Comparison of ENCODE assay signal across 28 mouse cellular contexts in genomic region chr5:37320174-37320573, GRCm38 (mm10). TPM values are rescaled to one million over a fixed set of nuclear protein-coding genes. Genes with fewer than 3 reads are reported as not detected.
DNase-seq lines count a peak whose midpoint lies in the region; ATAC-seq and TF ChIP-seq lines count a peak whose summit lies in the region.
"Had no signal": no experiment of that assay in that cellular context is flagged by ENCODE, and none has a peak within 500 bp of the region (broad histone marks: within the 10 kb centered on the region; RNA-seq: fewer than 3 reads in every experiment).

No protein-coding gene starts in this region.

- no peaks in the 10 kb centered on the region for H3K27me3 ChIP-seq in lung, embryonic 14.5 days (ENCODE audit: insufficient read depth, low read length)
- H3K27me3 ChIP-seq: hindbrain, embryonic 13.5 days; limb, embryonic 15.5 days; lung, embryonic 15.5 days; midbrain, embryonic 15.5 days; neural tube, embryonic 13.5 days had no signal

- no peak overlapping the region for H3K4me3 ChIP-seq in lung, embryonic 14.5 days (ENCODE audit: low read depth, low read length)
- H3K4me3 ChIP-seq: embryonic facial prominence, embryonic 10.5 days; heart, adult 2 months; hindbrain, embryonic 13.5 days; limb, embryonic 15.5 days; lung, embryonic 15.5 days; midbrain, embryonic 15.5 days; myocyte; neural tube, embryonic 13.5 days had no signal

- H3K4me2 ChIP-seq in lung, embryonic 14.5 days = no peak overlapping the region
- H3K4me2 ChIP-seq: hindbrain, embryonic 13.5 days; limb, embryonic 15.5 days; lung, embryonic 15.5 days; midbrain, embryonic 15.5 days; neural tube, embryonic 13.5 days had no signal

- H3K36me3 ChIP-seq in lung, embryonic 14.5 days (ENCODE audit: insufficient read depth) = peaks cover 65% of the 10 kb centered on the region
- H3K36me3 ChIP-seq: midbrain, embryonic 15.5 days had no signal

- intact Hi-C loops in left cerebral cortex, postnatal 36 days (cut with DNase I) = no loop called here

- peak; percentile 82 for ATAC-seq in frontal cortex, adult (ENCODE audit: low TSS enrichment)
- ATAC-seq in lung, embryonic 14.5 days (ENCODE audit: insufficient read depth) = no peak
- ATAC-seq: forebrain, embryonic 16.5 days; midbrain, embryonic 15.5 days had no signal

- no peaks in the 10 kb centered on the region for H3K4me1 ChIP-seq in lung, embryonic 14.5 days (ENCODE audit: insufficient read depth)
- H3K4me1 ChIP-seq: embryonic facial prominence, embryonic 10.5 days; hindbrain, embryonic 13.5 days; limb, embryonic 15.5 days; lung, embryonic 15.5 days; midbrain, embryonic 15.5 days; neural tube, embryonic 13.5 days had no signal

- no peak for DNase-seq in frontal cortex, postnatal 25 days (ENCODE audit: low spot score in 2 of 2)
- DNase-seq in lung, embryonic 14.5 days = peak; percentile 5
- no peak for DNase-seq in lung, postnatal 25 days (ENCODE audit: low spot score)
- peak; percentile 27 to 36 for DNase-seq in left cerebral cortex, postnatal 36 days (ENCODE audit: low spot score in 2 of 2)
- peak; percentile 76 for DNase-seq in telencephalon, adult 2 months (ENCODE audit: low read depth, low spot score)
- DNase-seq in heart, adult 8-10 months (ENCODE audit: low spot score) = no peak
- DNase-seq in ovary, adult 18-20 months (ENCODE audit: low spot score) = no peak
- DNase-seq: adrenal gland, postnatal 25 days; cerebellum, adult 11 months; cerebellum, adult 9-11 months; gastrocnemius, postnatal 14 days; heart, adult 2 months; heart, postnatal 36 days; kidney, adult 18-20 months; lung, postnatal 4 days; thymus, postnatal 25 days had no signal

- 66% methylated on average over 3 of the region's 3 CpGs for WGBS in lung, embryonic 14.5 days

- no peak overlapping the region for H3K27ac ChIP-seq in lung, embryonic 14.5 days (ENCODE audit: low read depth)
- H3K27ac ChIP-seq: embryonic facial prominence, embryonic 10.5 days; heart, adult 2 months; hindbrain, embryonic 13.5 days; kidney, postnatal 0 days; limb, embryonic 15.5 days; liver, embryonic 14.5 days; lung, embryonic 15.5 days; midbrain, embryonic 15.5 days; neural tube, embryonic 13.5 days had no signal

- no peak for TF ChIP-seq CTCF in lung, embryonic 14.5 days (IDR thresholded peaks at IDR 0.05; ENCODE audit: low read depth)

- no peak overlapping the region for H3K9ac ChIP-seq in lung, embryonic 14.5 days
- H3K9ac ChIP-seq: hindbrain, embryonic 13.5 days; limb, embryonic 15.5 days; liver, embryonic 14.5 days; lung, embryonic 15.5 days; midbrain, embryonic 15.5 days; neural tube, embryonic 13.5 days had no signal

- H3K9me3 ChIP-seq in lung, embryonic 14.5 days (ENCODE audit: low read depth, low read length) = no peaks in the 10 kb centered on the region
- H3K9me3 ChIP-seq: lung, embryonic 15.5 days; midbrain, embryonic 15.5 days had no signal

RNA-seq across cellular contexts. Expression of gene Evc, which starts 16.5 kb away (rescaled TPM):
- 20.3 and 20.6 TPM in 2 replicates for polyA plus RNA-seq in lung, embryonic 14.5 days (2014; fragmentation: Nextera tagmentation; extraction: Ambion mirVana)
- 1 to 10 TPM; 5.2 to 9.2 TPM for total RNA-seq in left cerebral cortex, postnatal 36 days (2021)
- 1 to 10 TPM; 6.5 to 7.9 (median 7.2) TPM for total RNA-seq in heart, adult 8-10 months (2022)
- total RNA-seq: megakaryocyte-erythroid progenitor cell, adult 5-6 weeks had no signal

RNA-seq across cellular contexts. Expression of gene Evc2, which starts 18.1 kb away (rescaled TPM):
- 21.6 and 21.7 TPM in 2 replicates for polyA plus RNA-seq in lung, embryonic 14.5 days (2014; fragmentation: Nextera tagmentation; extraction: Ambion mirVana)
- total RNA-seq in left cerebral cortex, postnatal 36 days (2021) = 10 to 100 TPM; 12.0 to 14.1 TPM
- 1 to 10 TPM; 4.9 to 8.0 (median 6.5) TPM for total RNA-seq in heart, adult 8-10 months (2022)
- total RNA-seq: megakaryocyte-erythroid progenitor cell, adult 5-6 weeks had no signal

Comparison
In these comparisons a context has a peak if more than half of its experiments do, and no peak if none do; other contexts are left out.
1. DNase-seq: peak in lung, embryonic 14.5 days (single experiment), left cerebral cortex, postnatal 36 days (2 of 2) and telencephalon, adult 2 months (single experiment); none in frontal cortex, postnatal 25 days (0 of 2), lung, postnatal 25 days (single experiment), heart, adult 8-10 months (single experiment) and ovary, adult 18-20 months (single experiment).